Mouse (Mus musculus) limb, embryonic 11.5 days (tissue): Measurements from ENCODE around the gene Ap3b2. TPM values are rescaled to one million over a fixed set of nuclear protein-coding genes. Genes with fewer than 3 reads are reported as not detected.

Experiments
- ATAC-seq: fragments of 200-750 bp; cut with Nextera tagmentation; 2 replicates; pipeline ENCODE4 v1.8.0; 2017; ENCODE audit warnings: low read depth; ENCODE audit not compliant: insufficient number of reproducible peaks, low FRiP score, low TSS enrichment
- DNase-seq: peaks from one replicate; pipeline ENCODE4 v3.0.0-alpha.2; 2015; ENCODE audit warnings: low spot score
- H3K27ac ChIP-seq: fragments of 300-500 bp; sonication (generic); replicated peaks from 2 replicates; pipeline ENCODE4 v1.5.1; 2014; ENCODE audit warnings: low read depth, mild to moderate bottlenecking, low read length
- H3K27me3 ChIP-seq: fragments of 300-500 bp; sonication (generic); 2 replicates; pipeline ENCODE4 v1.6.1; 2014; ENCODE audit warnings: mild to moderate bottlenecking, low read length, mixed read lengths; ENCODE audit not compliant: control insufficient read depth, insufficient read depth
- H3K36me3 ChIP-seq: fragments of 300-500 bp; sonication (generic); 2 replicates; pipeline ENCODE4 v1.6.1; 2014; ENCODE audit warnings: mild to moderate bottlenecking, low read length, moderate library complexity, mixed read lengths; ENCODE audit not compliant: control insufficient read depth, insufficient read depth
- H3K4me1 ChIP-seq: fragments of 300-500 bp; sonication (generic); 2 replicates; pipeline ENCODE4 v1.6.1; 2014; ENCODE audit warnings: low read length, mixed read lengths; ENCODE audit not compliant: control insufficient read depth, insufficient read depth
- H3K4me2 ChIP-seq: fragments of 300-500 bp; sonication (generic); 2 replicates; pipeline ENCODE4 v1.6.1; 2014; ENCODE audit warnings: low read depth, mild to moderate bottlenecking, moderate library complexity; ENCODE audit not compliant: severe bottlenecking
- H3K4me3 ChIP-seq: fragments of 300-500 bp; sonication (generic); 2 replicates; pipeline ENCODE4 v1.5.1; 2014; ENCODE audit warnings: low read depth, low read length
- H3K9ac ChIP-seq: fragments of 300-500 bp; sonication (generic); 2 replicates; pipeline ENCODE4 v1.6.1; 2014; ENCODE audit warnings: mild to moderate bottlenecking, low read length
- H3K9me3 ChIP-seq: fragments of 300-500 bp; sonication (generic); 2 replicates; pipeline ENCODE4 v1.6.1; 2016; ENCODE audit warnings: low read length; ENCODE audit not compliant: control insufficient read depth
- WGBS: fragments of 180-500 bp; shearing (Covaris S2); extraction: QIAGEN DNeasy Blood & Tissue Kit; methylation state at CpG from one replicate; pipeline ENCODE4 v1.1.7; 2014; 5-methylcytosine and 5-hydroxymethylcytosine counted together
- polyA plus RNA-seq: library from polyadenylated mRNA; unstranded; fragments of >200 nt; fragmentation: Nextera tagmentation; extraction: Ambion mirVana; gene quantifications from 2 replicates; pipeline ENCODE4 v1.2.1, GENCODE M21; 2014

The Ap3b2 gene
- 0.21 and 0.27 TPM in 2 replicates for polyA plus RNA-seq

- under 1% methylated on average over 57 of the region's 57 CpGs for WGBS
- Histone ChIP-seq H3K9ac (peak within 1 kb of the TSS; percentile 17; the same call in 1 of the 2 replicates), H3K9me3 (no peaks in the 10 kb centered on the region)
Observed at GRCm38 (mm10) chr7:81493331-81494021, at the start of gene Ap3b2. Gene Ap3b2 (minus strand): TSS chr7:81493925.

GRCm38 (mm10) chr7:81542934-81543333 lies 49.2 kb upstream of the Ap3b2 start:
- WGBS: 85% methylated on average over 8 of the region's 8 CpGs
- no peaks in the 10 kb centered on the region for H3K36me3 ChIP-seq
- no peaks in the 10 kb centered on the region for H3K9me3 ChIP-seq
- H3K4me3 ChIP-seq: no peak overlapping the region
- no peaks in the 10 kb centered on the region for H3K4me1 ChIP-seq
- H3K4me2 ChIP-seq: no peak overlapping the region
- no peaks in the 10 kb centered on the region for H3K27me3 ChIP-seq
- no peak for DNase-seq
- no peak overlapping the region for H3K9ac ChIP-seq
- H3K27ac ChIP-seq: no peak overlapping the region
- no peak for ATAC-seq

More at GRCm38 (mm10) chr7:81493331-81494021, at the start of gene Ap3b2:
- peaks cover 11% of the 10 kb centered on the region for H3K27me3 ChIP-seq
- DNase-seq (peak; percentile 84), ATAC-seq (peak; percentile 51; the same call in 1 of the 2 replicates)
- peak within 1 kb of the TSS; percentile 47 for H3K4me3 ChIP-seq
- peak within 1 kb of the TSS; percentile 92 for H3K4me2 ChIP-seq
- H3K36me3 ChIP-seq: no peaks in the 10 kb centered on the region
- H3K4me1 ChIP-seq: no peaks in the 10 kb centered on the region
- no peak within 1 kb of the TSS for H3K27ac ChIP-seq

- no peak overlapping the region for H3K4me3 ChIP-seq
- no peak overlapping the region for H3K9ac ChIP-seq
- H3K4me2 ChIP-seq: no peak overlapping the region
- H3K36me3 ChIP-seq: no peaks in the 10 kb centered on the region
- ATAC-seq (no peak), DNase-seq (no peak)
- H3K27ac ChIP-seq: no peak overlapping the region
- H3K27me3 ChIP-seq: no peaks in the 10 kb centered on the region
- 87% methylated on average over 7 of the region's 7 CpGs for WGBS
- no peaks in the 10 kb centered on the region for H3K4me1 ChIP-seq
- H3K9me3 ChIP-seq: no peaks in the 10 kb centered on the region
Observed at GRCm38 (mm10) chr7:81541924-81542524, 48.3 kb upstream of the Ap3b2 start.

GRCm38 (mm10) chr7:81540999-81541398 lies 47.3 kb upstream of the Ap3b2 start:
- H3K36me3 ChIP-seq: no peaks in the 10 kb centered on the region
- no peak overlapping the region for H3K9ac ChIP-seq
- H3K27ac ChIP-seq: no peak overlapping the region
- no peak for ATAC-seq
- DNase-seq: no peak
- no peak overlapping the region for H3K4me2 ChIP-seq
- no peaks in the 10 kb centered on the region for H3K4me1 ChIP-seq
- H3K4me3 ChIP-seq: no peak overlapping the region
- 59% methylated on average over 1 of the region's 1 CpGs for WGBS
- H3K9me3 ChIP-seq: no peaks in the 10 kb centered on the region
- no peaks in the 10 kb centered on the region for H3K27me3 ChIP-seq

- Histone ChIP-seq H3K36me3 (no peaks in the 10 kb centered on the region), H3K4me1 (no peaks in the 10 kb centered on the region), H3K4me3 (no peak overlapping the region), H3K27ac (no peak overlapping the region), H3K4me2 (no peak overlapping the region), H3K9ac (no peak overlapping the region), H3K27me3 (no peaks in the 10 kb centered on the region), H3K9me3 (no peaks in the 10 kb centered on the region)
- ATAC-seq (no peak), DNase-seq (no peak)
- WGBS: 28% methylated on average over 2 of the region's 2 CpGs
Observed at GRCm38 (mm10) chr7:81539565-81539964, 45.8 kb upstream of the Ap3b2 start.

- Histone ChIP-seq H3K36me3 (peaks cover 9% of the 10 kb centered on the region; the same call in 1 of the 2 replicates), H3K27me3 (no peaks in the 10 kb centered on the region), H3K4me3 (no peak overlapping the region), H3K9ac (no peak overlapping the region), H3K4me1 (no peaks in the 10 kb centered on the region), H3K27ac (no peak overlapping the region), H3K4me2 (no peak overlapping the region), H3K9me3 (no peaks in the 10 kb centered on the region)
- WGBS: 83% methylated on average over 2 of the region's 2 CpGs
- DNase-seq: no peak
- ATAC-seq: no peak
Observed at GRCm38 (mm10) chr7:81538070-81538675, 44.4 kb upstream of the Ap3b2 start.

- no peaks in the 10 kb centered on the region for H3K4me1 ChIP-seq
- H3K36me3 ChIP-seq: peaks cover 24% of the 10 kb centered on the region
- H3K4me3 ChIP-seq: no peak overlapping the region
- DNase-seq (no peak), ATAC-seq (no peak)
- no peaks in the 10 kb centered on the region for H3K27me3 ChIP-seq
- no peaks in the 10 kb centered on the region for H3K9me3 ChIP-seq
- no peak overlapping the region for H3K4me2 ChIP-seq
- no peak overlapping the region for H3K27ac ChIP-seq
- H3K9ac ChIP-seq: no peak overlapping the region
- 91% methylated on average over 4 of the region's 4 CpGs for WGBS
Observed at GRCm38 (mm10) chr7:81536478-81536877, 42.8 kb upstream of the Ap3b2 start.

GRCm38 (mm10) chr7:81531462-81531861 lies 37.7 kb upstream of the Ap3b2 start:
- no peak overlapping the region for H3K4me2 ChIP-seq
- H3K27me3 ChIP-seq: no peaks in the 10 kb centered on the region
- H3K27ac ChIP-seq: no peak overlapping the region
- no peak overlapping the region for H3K9ac ChIP-seq
- no peak overlapping the region for H3K4me3 ChIP-seq
- WGBS: 86% methylated on average over 1 of the region's 1 CpGs
- ATAC-seq (no peak), DNase-seq (no peak)
- H3K4me1 ChIP-seq: no peaks in the 10 kb centered on the region
- H3K36me3 ChIP-seq: peaks cover 32% of the 10 kb centered on the region
- H3K9me3 ChIP-seq: no peaks in the 10 kb centered on the region
